Mouse (Mus musculus) testis, adult 2 months (tissue): ENCODE measurements around the gene Slc24a4. TPM values are rescaled to one million over a fixed set of nuclear protein-coding genes. Genes with fewer than 3 reads are reported as not detected.

ENCODE experiments used
- H3K27ac ChIP-seq: fragments of 200-500 bp; 2 replicates; pipeline ENCODE4 v1.5.1; 2012; ENCODE audit warnings: low read depth, low read length; ENCODE audit not compliant: control insufficient read depth, insufficient read depth
- H3K27me3 ChIP-seq: fragments of 200-500 bp; 2 replicates; pipeline ENCODE4 v1.6.1; 2012; ENCODE audit warnings: mild to moderate bottlenecking, low read length, moderate library complexity; ENCODE audit not compliant: control insufficient read depth, insufficient read depth
- H3K36me3 ChIP-seq: fragments of 200-500 bp; 2 replicates; pipeline ENCODE4 v1.6.1; 2012; ENCODE audit warnings: mild to moderate bottlenecking, low read length; ENCODE audit not compliant: control insufficient read depth, insufficient read depth
- H3K4me1 ChIP-seq: fragments of 200-500 bp; 2 replicates; pipeline ENCODE4 v1.6.1; 2012; ENCODE audit warnings: low read length; ENCODE audit not compliant: control insufficient read depth, insufficient read depth
- H3K4me3 ChIP-seq: fragments of 200-500 bp; 2 replicates; pipeline ENCODE4 v1.5.1; 2012; ENCODE audit warnings: low read depth, mild to moderate bottlenecking, low read length, moderate library complexity, mixed read lengths; ENCODE audit not compliant: control insufficient read depth
- CTCF ChIP-seq: fragments of 200-500 bp; IDR thresholded peaks from 2 replicates; pipeline ENCODE4 v1.5.1; 2012; ENCODE audit warnings: low read depth, mild to moderate bottlenecking, inconsistent platforms, low read length, moderate library complexity; ENCODE audit not compliant: control insufficient read depth, insufficient read depth, insufficient replicate concordance
- POLR2A ChIP-seq: fragments of 200-500 bp; IDR thresholded peaks from 2 replicates; pipeline ENCODE4 v1.6.1; 2012; ENCODE audit warnings: low read depth, mild to moderate bottlenecking, inconsistent platforms, low read length, moderate library complexity; ENCODE audit not compliant: control insufficient read depth
- polyA plus RNA-seq: library from polyadenylated mRNA; depleted of rRNA; stranded (reverse); fragments of >200 nt; gene quantifications from 2 replicates; pipeline ENCODE4 v1.2.3, GENCODE M21; 2012

Slc24a4 gene
- polyA plus RNA-seq, 1 experiment: 0.32 TPM

GRCm38 (mm10) chr12:102251070-102251469, 122.5 kb downstream of the Slc24a4 start:
- no peak for TF ChIP-seq CTCF
- TF ChIP-seq POLR2A: no peak

GRCm38 (mm10) chr12:102251985-102252384, 123.5 kb downstream of the Slc24a4 start:
- no peak for TF ChIP-seq POLR2A
- no peak for TF ChIP-seq CTCF
- H3K4me3 ChIP-seq: no peak overlapping the region
- no peaks in the 10 kb centered on the region for H3K36me3 ChIP-seq
- H3K27ac ChIP-seq: no peak overlapping the region
- no peaks in the 10 kb centered on the region for H3K4me1 ChIP-seq
- no peaks in the 10 kb centered on the region for H3K27me3 ChIP-seq

More at GRCm38 (mm10) chr12:102251070-102251469, 122.5 kb downstream of the Slc24a4 start:
- H3K27me3 ChIP-seq: no peaks in the 10 kb centered on the region
- H3K4me3 ChIP-seq: no peak overlapping the region
- no peak overlapping the region for H3K27ac ChIP-seq
- no peaks in the 10 kb centered on the region for H3K4me1 ChIP-seq
- no peaks in the 10 kb centered on the region for H3K36me3 ChIP-seq

DNA sequence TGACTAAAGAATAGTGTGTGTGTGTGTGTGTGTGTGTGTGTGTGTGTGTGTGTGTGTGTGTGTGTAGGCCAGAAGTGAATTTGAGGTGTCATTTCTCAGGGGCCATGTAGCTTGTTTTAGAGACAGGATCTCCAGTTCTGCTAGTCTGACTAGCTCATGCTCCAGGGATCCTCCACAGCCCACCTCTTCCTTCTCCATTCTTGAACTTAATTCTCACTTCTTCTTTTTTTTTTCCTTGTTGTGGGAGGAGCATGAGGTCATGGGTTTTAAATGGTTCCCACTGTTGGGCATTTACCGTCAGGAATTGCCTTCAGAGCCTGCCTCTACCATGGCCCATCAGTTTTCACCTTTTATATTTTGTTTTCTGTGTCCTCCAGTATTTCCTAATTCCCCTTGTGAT, 124.0 kb downstream of the Slc24a4 start:
- no peaks in the 10 kb centered on the region for H3K4me1 ChIP-seq
- TF ChIP-seq POLR2A (no peak), CTCF (no peak)
- H3K27me3 ChIP-seq: no peaks in the 10 kb centered on the region
- no peak overlapping the region for H3K4me3 ChIP-seq
- H3K36me3 ChIP-seq: no peaks in the 10 kb centered on the region
- no peak overlapping the region for H3K27ac ChIP-seq

DNA sequence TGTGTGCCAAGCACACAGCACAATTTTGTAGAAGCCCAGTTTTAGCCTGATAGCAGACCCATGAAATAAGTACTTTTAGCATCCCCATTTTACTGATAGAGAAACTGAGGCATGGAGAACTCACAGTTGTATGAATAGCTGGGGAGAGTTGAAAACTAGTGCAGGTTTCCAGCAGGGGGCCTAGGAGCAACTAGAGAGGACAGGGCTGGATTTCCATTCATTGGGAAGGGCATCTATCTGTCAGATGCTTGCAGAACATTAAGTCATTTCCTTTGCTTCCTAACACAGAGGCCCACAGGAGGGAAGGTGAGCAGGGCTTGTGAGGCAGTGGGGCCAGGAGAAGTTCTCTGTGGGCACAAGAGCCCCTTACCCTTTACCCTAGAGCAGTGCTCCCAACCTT, 126.5 kb downstream of the Slc24a4 start:
- H3K36me3 ChIP-seq: no peaks in the 10 kb centered on the region
- no peak overlapping the region for H3K27ac ChIP-seq
- no peaks in the 10 kb centered on the region for H3K4me1 ChIP-seq
- H3K27me3 ChIP-seq: no peaks in the 10 kb centered on the region
- no peak for TF ChIP-seq POLR2A
- no peak for TF ChIP-seq CTCF
- no peak overlapping the region for H3K4me3 ChIP-seq

DNA sequence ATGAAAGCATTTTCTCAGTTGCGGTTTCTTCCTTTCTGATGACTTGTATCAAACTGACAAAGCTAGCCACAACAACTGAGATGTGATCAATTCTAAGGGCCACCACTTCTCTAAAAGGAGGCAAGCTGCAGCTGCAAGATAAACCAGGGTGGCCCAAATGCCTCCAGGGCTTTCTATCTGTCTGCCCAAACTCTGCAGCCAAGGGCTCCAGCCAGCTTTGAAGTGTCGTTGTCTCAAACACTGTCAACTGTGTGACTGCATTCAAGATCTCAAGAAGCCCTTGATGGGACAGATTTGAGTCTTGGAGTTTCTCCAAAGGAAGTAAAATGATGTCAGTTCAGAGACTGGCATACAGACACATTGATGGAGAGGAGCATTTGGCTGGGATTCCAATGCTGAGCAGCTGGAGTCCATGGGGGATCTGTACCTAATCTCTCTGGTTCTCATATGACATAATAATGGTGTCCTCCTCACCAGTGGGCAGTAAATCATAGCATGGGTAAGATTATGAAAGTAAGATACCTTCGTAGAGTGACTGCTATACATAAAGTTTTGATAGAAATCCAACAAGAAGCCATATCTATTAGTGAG, 130.1 kb downstream of the Slc24a4 start:
- no peaks in the 10 kb centered on the region; the same call in 1 of the 2 replicates for H3K4me1 ChIP-seq
- H3K36me3 ChIP-seq: no peaks in the 10 kb centered on the region
- TF ChIP-seq POLR2A (no peak), CTCF (no peak)
- H3K27ac ChIP-seq: no peak overlapping the region
- H3K4me3 ChIP-seq: no peak overlapping the region
- no peaks in the 10 kb centered on the region for H3K27me3 ChIP-seq

GRCm38 (mm10) chr12:102261933-102262396, 133.4 kb downstream of the Slc24a4 start:
- Histone ChIP-seq H3K27ac (no peak overlapping the region), H3K36me3 (no peaks in the 10 kb centered on the region), H3K4me1 (no peaks in the 10 kb centered on the region; the same call in 1 of the 2 replicates), H3K4me3 (no peak overlapping the region), H3K27me3 (no peaks in the 10 kb centered on the region)
- TF ChIP-seq CTCF (no peak), POLR2A (no peak)

DNA sequence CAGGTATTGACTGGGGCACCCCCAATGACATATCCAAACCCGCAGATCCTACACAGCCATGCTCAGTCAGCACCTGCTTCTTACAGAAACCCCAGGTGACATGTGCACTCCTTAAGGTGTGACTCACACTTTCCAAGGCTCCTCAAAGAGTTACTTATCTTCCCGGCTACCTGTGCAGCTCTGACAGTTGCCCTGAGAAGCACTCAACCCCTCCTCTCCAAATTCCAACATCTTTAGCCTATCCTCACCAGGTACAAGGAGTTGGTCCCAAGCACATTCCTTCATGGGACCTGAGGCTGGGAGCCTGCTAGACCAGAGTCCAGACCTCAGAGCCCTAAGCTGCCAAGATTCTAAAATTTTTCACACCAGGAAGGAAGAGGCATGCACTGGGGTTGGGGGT, 134.3 kb downstream of the Slc24a4 start:
- no peaks in the 10 kb centered on the region for H3K36me3 ChIP-seq
- no peak for TF ChIP-seq CTCF
- no peak for TF ChIP-seq POLR2A
- no peak overlapping the region for H3K27ac ChIP-seq

More for the DNA sequence above, 134.3 kb downstream of the Slc24a4 start:
- Histone ChIP-seq H3K27me3 (no peaks in the 10 kb centered on the region), H3K4me3 (no peak overlapping the region), H3K4me1 (no peaks in the 10 kb centered on the region; the same call in 1 of the 2 replicates)
